Comparison of ENCODE assay signal across 27 mouse cellular contexts in the genomic region with DNA sequence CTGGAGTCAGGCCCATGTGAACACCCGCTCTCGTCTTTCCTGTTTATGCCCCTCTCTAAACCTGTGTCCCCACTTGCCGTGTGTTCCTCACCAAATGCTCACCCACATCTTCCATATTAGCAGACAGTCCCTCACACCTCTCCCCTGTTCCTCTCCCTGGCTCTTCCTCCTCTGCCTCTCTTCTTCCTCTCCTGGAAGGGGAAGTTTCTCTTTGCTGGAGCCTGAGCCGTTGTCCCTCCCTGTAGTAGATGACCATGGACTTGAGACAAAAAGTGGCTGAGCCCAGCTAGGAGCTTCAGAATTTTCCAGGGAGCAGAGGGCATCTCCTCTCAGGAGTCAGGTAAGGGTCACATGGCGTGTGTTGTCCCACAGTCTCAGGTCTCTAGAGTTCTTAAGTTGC. TPM values are rescaled to one million over a fixed set of nuclear protein-coding genes. Genes with fewer than 3 reads are reported as not detected.
DNase-seq lines count a peak whose midpoint lies in the region; ATAC-seq and TF ChIP-seq lines count a peak whose summit lies in the region.
"Had no signal": no experiment of that assay in that cellular context is flagged by ENCODE, and none has a peak within 500 bp of the region (broad histone marks: within the 10 kb centered on the region; RNA-seq: fewer than 3 reads in every experiment).

No protein-coding gene starts in this region.

- no peak for TF ChIP-seq CTCF in liver, adult 2 months (IDR thresholded peaks at IDR 0.05; ENCODE audit: low read depth, low read length)

- 62% methylated on average over 5 of the region's 5 CpGs for WGBS in liver, adult 2 months
- WGBS in liver, embryonic 13.5 days (ENCODE audit: insufficient replicate concordance) = 34% methylated on average over 5 of the region's 5 CpGs
- WGBS in liver, embryonic 16.5 days (ENCODE audit: insufficient replicate concordance) = 41% methylated on average over 5 of the region's 5 CpGs

- H3K27me3 ChIP-seq in liver, adult 2 months (ENCODE audit: control insufficient read depth, insufficient read depth, low read length) = no peaks in the 10 kb centered on the region
- H3K27me3 ChIP-seq in liver, embryonic 13.5 days = no peaks in the 10 kb centered on the region
- H3K27me3 ChIP-seq in liver, embryonic 16.5 days (ENCODE audit: control insufficient read depth, insufficient read depth, low read depth, low read length) = no peaks in the 10 kb centered on the region

- DNase-seq in liver, adult 2 months (ENCODE audit: extremely low read depth, low read depth, low spot score) = peak; percentile 71
- DNase-seq in liver = no peak
- DNase-seq in liver, embryonic 13.5 days = no peak
- DNase-seq in spleen, postnatal 36 days (ENCODE audit: low spot score in 2 of 2) = no peak
- DNase-seq: adrenal gland, adult 8-10 months; adrenal gland, postnatal 25 days; cerebellum, adult 18-20 months; cerebellum, adult 9-10 months; cerebellum, postnatal 14 days; forebrain, postnatal 0 days; gastrocnemius, adult 2 months; gastrocnemius, postnatal 14 days; heart, adult 2 months; heart, postnatal 14 days had no signal

- no peak overlapping the region for H3K4me3 ChIP-seq in liver, adult 2 months (ENCODE audit: insufficient read depth, low read depth, low read length)
- no peak overlapping the region for H3K4me3 ChIP-seq in liver, embryonic 13.5 days (replicated peaks)
- no peak overlapping the region for H3K4me3 ChIP-seq in liver, embryonic 16.5 days (ENCODE audit: low read depth, low read length)
- H3K4me3 ChIP-seq: gastrocnemius, adult 2 months; heart, adult 2 months; heart, embryonic 10.5 days; heart, embryonic 13.5 days; hindbrain, embryonic 13.5 days had no signal

- ATAC-seq in liver, embryonic 13.5 days (ENCODE audit: low read depth) = no peak
- ATAC-seq in liver, embryonic 16.5 days (ENCODE audit: low read depth) = no peak
- peak; percentile 34 for ATAC-seq in megakaryocyte progenitor cell, adult 5-6 weeks (replicated peaks; ENCODE audit: poor library complexity)
- ATAC-seq in erythroid progenitor cell, adult 5-6 weeks (replicated peaks; ENCODE audit: low FRiP score, poor library complexity, severe bottlenecking) = no peak
- ATAC-seq: CD4-positive, CD25-positive, alpha-beta regulatory T cell, adult 4 months; forebrain, embryonic 14.5 days; forebrain, postnatal 0 days; hindbrain, embryonic 16.5 days; inflammation-experienced regulatory T-cells, adult 6 months had no signal

- H3K79me2 ChIP-seq in liver, adult 2 months (ENCODE audit: control insufficient read depth, insufficient read depth, low read length) = no peaks in the 10 kb centered on the region

- peak overlapping the region; percentile 51 for H3K9ac ChIP-seq in liver, adult 2 months (ENCODE audit: low read depth, low read length)
- no peak overlapping the region for H3K9ac ChIP-seq in liver, embryonic 13.5 days
- H3K9ac ChIP-seq in liver, embryonic 16.5 days (ENCODE audit: low read depth, low read length) = no peak overlapping the region; the same call in 1 of the 2 replicates
- H3K9ac ChIP-seq: forebrain, postnatal 0 days; heart, embryonic 13.5 days; hindbrain, embryonic 13.5 days had no signal

- H3K4me1 ChIP-seq in liver, adult 2 months (ENCODE audit: control insufficient read depth, insufficient read depth, low read length) = peaks cover 27% of the 10 kb centered on the region
- H3K4me1 ChIP-seq in liver, embryonic 13.5 days (replicated peaks) = peaks cover 17% of the 10 kb centered on the region
- peaks cover 14% of the 10 kb centered on the region for H3K4me1 ChIP-seq in liver, embryonic 16.5 days (ENCODE audit: control insufficient read depth, low read depth, low read length)
- H3K4me1 ChIP-seq: heart, embryonic 13.5 days had no signal

- no peaks in the 10 kb centered on the region for H3K36me3 ChIP-seq in liver, adult 2 months (ENCODE audit: control insufficient read depth, insufficient read depth, low read length)
- no peaks in the 10 kb centered on the region for H3K36me3 ChIP-seq in liver, embryonic 13.5 days
- H3K36me3 ChIP-seq in liver, embryonic 16.5 days (ENCODE audit: control insufficient read depth, insufficient read depth) = no peaks in the 10 kb centered on the region
- H3K36me3 ChIP-seq: heart, embryonic 10.5 days; heart, embryonic 13.5 days; hindbrain, embryonic 13.5 days had no signal

- no peak for TF ChIP-seq POLR2A in liver, adult 2 months (IDR thresholded peaks at IDR 0.05; ENCODE audit: extremely low read depth, insufficient read depth, low read length)

- H3K9me3 ChIP-seq in liver, embryonic 13.5 days (replicated peaks) = no peaks in the 10 kb centered on the region
- no peaks in the 10 kb centered on the region for H3K9me3 ChIP-seq in liver, embryonic 16.5 days (replicated peaks; ENCODE audit: control insufficient read depth, low read length)
- H3K9me3 ChIP-seq: heart, embryonic 10.5 days; heart, embryonic 13.5 days; hindbrain, embryonic 13.5 days had no signal

- no peak overlapping the region for H3K4me2 ChIP-seq in liver, embryonic 13.5 days
- H3K4me2 ChIP-seq in liver, embryonic 16.5 days (ENCODE audit: low read depth, low read length) = no peak overlapping the region
- H3K4me2 ChIP-seq: heart, embryonic 13.5 days; hindbrain, embryonic 13.5 days had no signal

- H3K27ac ChIP-seq in liver, adult 2 months (replicated peaks; ENCODE audit: insufficient read depth, low read depth, low read length) = peak overlapping the region; percentile 95
- H3K27ac ChIP-seq in liver, embryonic 13.5 days = peak overlapping the region; percentile 70
- peak overlapping the region; percentile 58 for H3K27ac ChIP-seq in liver, embryonic 16.5 days (ENCODE audit: low read length)
- H3K27ac ChIP-seq: gastrocnemius, adult 2 months; heart, adult 2 months; heart, embryonic 10.5 days; heart, embryonic 13.5 days; hindbrain, embryonic 13.5 days had no signal

RNA-seq across cellular contexts. Expression of a gene that starts 19.2 kb away (rescaled TPM):
- 0.07 and 0.09 TPM in 2 replicates for total RNA-seq in liver, adult 2 months (2014; rRNA removed)
- not detected in 2 replicates for polyA plus RNA-seq in liver, adult 2 months (2012; rRNA removed)
- 0.41 and 0.54 TPM in 2 replicates for polyA plus RNA-seq in liver, embryonic 13.5 days (2015; fragmentation: Nextera tagmentation; extraction: Ambion mirVana)
- polyA plus RNA-seq in liver, embryonic 16.5 days (2015; fragmentation: Nextera tagmentation; extraction: Ambion mirVana) = 0.50 and 0.64 TPM in 2 replicates
- not detected in 2 replicates for total RNA-seq in megakaryocyte progenitor cell, adult 5-6 weeks (2015)
- not detected in 2 replicates for total RNA-seq in megakaryocyte progenitor cell, adult 5-6 weeks (2017)
- not detected in 2 replicates for total RNA-seq in erythroid progenitor cell, adult 5-6 weeks (2015; ENCODE audit: low replicate concordance)
- not detected in 2 replicates for total RNA-seq in erythroid progenitor cell, adult 5-6 weeks (2017; ENCODE audit: low replicate concordance)
- total RNA-seq: hematopoietic stem cell, adult 5-6 weeks; MEL had no signal
- polyA plus RNA-seq: C2C12 had no signal

RNA-seq across cellular contexts. Expression of a gene that starts 47.9 kb away (rescaled TPM):
- 177 and 199 TPM in 2 replicates for total RNA-seq in liver, adult 2 months (2014; rRNA removed)
- 349 and 390 TPM in 2 replicates for polyA plus RNA-seq in liver, adult 2 months (2012; rRNA removed)
- polyA plus RNA-seq in liver, embryonic 13.5 days (2015; fragmentation: Nextera tagmentation; extraction: Ambion mirVana) = 4.3 and 5.3 TPM in 2 replicates
- polyA plus RNA-seq in liver, embryonic 16.5 days (2015; fragmentation: Nextera tagmentation; extraction: Ambion mirVana) = 6.8 and 9.1 TPM in 2 replicates
- 70.5 and 75.2 TPM in 2 replicates for total RNA-seq in megakaryocyte progenitor cell, adult 5-6 weeks (2015)
- 27.2 and 29.0 TPM in 2 replicates for total RNA-seq in megakaryocyte progenitor cell, adult 5-6 weeks (2017)
- total RNA-seq in erythroid progenitor cell, adult 5-6 weeks (2015; ENCODE audit: low replicate concordance) = 8.3 and 9.6 TPM in 2 replicates
- 0.30 and 1.3 TPM in 2 replicates for total RNA-seq in erythroid progenitor cell, adult 5-6 weeks (2017; ENCODE audit: low replicate concordance)

RNA-seq across cellular contexts. Expression of a gene that starts 48.3 kb away (rescaled TPM):
- total RNA-seq in liver, adult 2 months (2014; rRNA removed) = 6.1 and 7.7 TPM in 2 replicates
- polyA plus RNA-seq in liver, adult 2 months (2012; rRNA removed) = 14.4 and 15.2 TPM in 2 replicates
- 0.38 and 0.50 TPM in 2 replicates for polyA plus RNA-seq in liver, embryonic 13.5 days (2015; fragmentation: Nextera tagmentation; extraction: Ambion mirVana)
- 0.39 and 0.42 TPM in 2 replicates for polyA plus RNA-seq in liver, embryonic 16.5 days (2015; fragmentation: Nextera tagmentation; extraction: Ambion mirVana)
- not detected in 2 replicates for total RNA-seq in megakaryocyte progenitor cell, adult 5-6 weeks (2015)
- not detected in 2 replicates for total RNA-seq in megakaryocyte progenitor cell, adult 5-6 weeks (2017)
- total RNA-seq in erythroid progenitor cell, adult 5-6 weeks (2015; ENCODE audit: low replicate concordance) = not detected in 2 replicates
- not detected in 2 replicates for total RNA-seq in erythroid progenitor cell, adult 5-6 weeks (2017; ENCODE audit: low replicate concordance)
- total RNA-seq: hematopoietic stem cell, adult 5-6 weeks; MEL had no signal
